Mouse (Mus musculus) G1E-ER4 (cell line): ENCODE data around the gene Prkar1b. TPM values are rescaled to one million over a fixed set of nuclear protein-coding genes. Genes with fewer than 3 reads are reported as not detected.

Source experiments
- GATA1 ChIP-seq: IDR thresholded peaks from one replicate; pipeline ENCODE4 v1.8.0; 2012; ENCODE audit warnings: low read length, inconsistent platforms
- polyA plus RNA-seq: library from polyadenylated mRNA; stranded (reverse); fragments of >175 nt; gene quantifications from 2 replicates; pipeline ENCODE4 v1.2.3, GENCODE M21; 2012

Gene Prkar1b
- polyA plus RNA-seq, 1 experiment = not detected

- no peak for TF ChIP-seq GATA1
These were observed 156.3 kb downstream of the Prkar1b start for GRCm38 (mm10) chr5:138993371-138994107.

DNA sequence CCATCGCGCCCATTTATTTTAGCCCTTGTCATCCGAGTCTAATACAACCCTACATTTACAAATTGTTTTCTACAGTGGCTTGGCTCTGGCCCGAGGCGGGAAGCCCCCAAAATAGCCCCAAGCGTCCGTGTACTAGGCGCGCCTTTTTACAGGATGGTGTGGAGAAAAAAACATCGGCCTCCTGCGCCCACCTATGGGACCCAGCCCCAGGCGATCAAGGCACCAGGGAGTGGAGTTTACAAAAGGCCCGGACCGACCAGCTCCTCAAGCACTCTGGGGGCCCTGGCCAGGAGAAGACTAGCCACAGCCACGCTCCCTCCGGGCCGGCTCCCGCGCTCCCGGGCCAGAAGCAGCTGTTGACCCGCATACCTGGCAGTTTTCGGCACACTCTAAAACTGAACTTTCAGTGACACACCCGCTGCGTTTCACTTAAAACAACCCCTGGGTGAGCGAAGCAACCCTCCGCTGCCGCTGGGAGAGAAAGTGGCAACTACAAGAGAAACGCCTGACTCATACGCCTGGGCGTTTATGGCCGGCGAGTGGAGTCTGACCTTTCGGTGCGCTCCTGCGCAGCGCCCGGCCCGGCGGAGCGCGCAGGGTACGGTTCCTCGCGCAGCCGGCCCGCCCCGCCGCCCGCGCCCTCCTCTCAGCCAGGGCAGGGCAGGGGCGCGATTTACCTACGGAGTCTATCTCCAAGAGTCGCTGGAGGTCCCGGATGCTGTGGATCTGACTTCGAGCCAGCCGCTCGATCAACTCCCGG is 157.0 kb downstream of the Prkar1b start:
- no peak for TF ChIP-seq GATA1

GRCm38 (mm10) chr5:138991734-138992133 is 158.1 kb downstream of the Prkar1b start:
- TF ChIP-seq GATA1 = no peak

DNA sequence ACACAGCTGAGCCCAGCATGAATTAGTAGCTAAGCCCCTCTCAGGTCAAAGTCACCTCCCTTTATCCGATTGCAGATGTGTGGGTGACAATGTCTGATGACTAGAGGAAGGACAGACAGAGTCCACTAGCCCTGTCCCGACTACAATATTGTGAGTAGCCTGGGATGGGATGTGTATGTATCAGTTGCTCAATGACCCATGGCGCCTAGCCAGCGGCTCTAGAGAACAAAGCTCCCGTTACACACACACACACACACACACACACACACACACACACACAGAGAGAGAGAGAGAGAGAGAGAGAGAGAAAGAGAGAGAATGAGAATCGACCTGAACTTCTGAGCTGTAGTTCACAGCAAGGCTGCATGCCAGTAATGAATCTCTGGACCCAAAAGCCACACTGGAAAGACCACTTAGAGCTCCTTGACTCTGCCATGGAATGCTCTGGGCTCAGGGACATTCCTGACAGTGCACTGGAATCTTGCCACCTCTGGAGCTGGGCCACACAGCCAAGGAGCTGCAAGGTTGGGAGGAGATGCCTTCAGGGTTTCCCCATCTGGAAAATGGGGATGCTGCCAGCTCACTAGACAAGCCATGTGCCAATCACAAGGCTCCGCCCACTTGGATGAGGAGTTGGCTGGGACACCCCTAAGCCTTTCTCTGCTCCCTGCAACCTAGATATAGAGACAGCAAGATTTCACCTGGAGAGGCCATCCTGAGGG is 159.0 kb downstream of the Prkar1b start:
- TF ChIP-seq GATA1 = no peak

DNA sequence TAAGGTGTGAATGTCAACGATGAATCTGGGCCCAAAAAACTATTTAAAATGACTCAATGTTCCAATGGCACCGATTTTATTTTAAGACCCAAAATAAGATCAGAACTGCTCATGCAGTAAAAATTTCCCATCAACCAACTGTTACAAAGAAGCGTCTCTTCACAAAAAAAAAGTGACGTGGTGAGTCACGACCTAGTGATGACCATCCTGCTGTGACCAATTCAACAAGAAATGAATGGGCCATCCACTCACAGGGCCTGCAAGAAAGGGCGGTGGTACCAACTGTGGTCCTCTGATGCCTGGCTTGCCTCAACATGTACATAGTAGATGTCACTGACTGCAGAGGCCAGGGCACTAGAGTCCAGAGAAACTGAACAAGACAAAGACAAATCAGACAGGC is 160.2 kb downstream of the Prkar1b start:
- no peak for TF ChIP-seq GATA1

GRCm38 (mm10) chr5:138988764-138989163 is 161.0 kb downstream of the Prkar1b start:
- TF ChIP-seq GATA1 = no peak

- no peak for TF ChIP-seq GATA1
These were observed 161.8 kb downstream of the Prkar1b start for GRCm38 (mm10) chr5:138987994-138988393.

DNA sequence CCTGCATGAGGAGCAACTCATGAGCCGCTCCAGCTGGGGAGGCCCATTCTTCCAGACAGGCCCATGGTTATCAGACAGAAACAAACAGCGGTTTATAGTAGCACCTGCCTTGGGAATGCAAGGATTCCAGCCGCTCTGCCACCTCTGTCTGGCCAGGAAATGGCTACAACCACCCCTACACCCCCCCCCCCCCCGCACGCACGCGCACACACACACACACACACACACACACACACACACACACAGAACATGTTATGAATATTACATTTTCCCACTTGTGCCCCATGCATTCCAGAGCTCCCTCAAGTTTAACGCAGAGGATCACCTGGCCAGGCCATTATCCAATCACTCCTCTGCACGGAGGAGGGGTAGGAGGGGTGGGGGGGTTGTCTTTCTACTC is 167.9 kb downstream of the Prkar1b start:
- no peak for TF ChIP-seq GATA1

GRCm38 (mm10) chr5:138980608-138981007 is 169.2 kb downstream of the Prkar1b start:
- no peak for TF ChIP-seq GATA1

DNA sequence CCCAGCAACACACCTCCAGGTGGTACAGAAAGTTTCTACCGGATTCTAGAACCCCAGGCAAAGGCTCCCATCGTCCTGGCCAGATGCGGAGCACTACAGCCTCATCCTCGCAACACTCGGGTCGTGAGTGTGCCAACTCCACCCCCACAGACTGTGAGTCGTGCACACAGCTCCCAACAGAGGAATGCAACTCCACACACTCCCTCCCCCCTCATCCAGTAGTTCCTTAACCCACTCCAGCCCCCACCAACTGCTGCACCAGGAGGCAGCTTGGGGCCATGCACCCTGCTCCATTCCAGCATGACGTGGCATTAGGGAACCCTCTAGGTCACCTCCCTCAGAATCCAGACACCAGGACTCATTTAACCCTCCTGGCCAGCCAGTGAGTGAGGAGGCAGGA is 170.0 kb downstream of the Prkar1b start:
- TF ChIP-seq GATA1 = no peak

GRCm38 (mm10) chr5:138977759-138978158 is 172.0 kb downstream of the Prkar1b start:
- TF ChIP-seq GATA1 = no peak

DNA sequence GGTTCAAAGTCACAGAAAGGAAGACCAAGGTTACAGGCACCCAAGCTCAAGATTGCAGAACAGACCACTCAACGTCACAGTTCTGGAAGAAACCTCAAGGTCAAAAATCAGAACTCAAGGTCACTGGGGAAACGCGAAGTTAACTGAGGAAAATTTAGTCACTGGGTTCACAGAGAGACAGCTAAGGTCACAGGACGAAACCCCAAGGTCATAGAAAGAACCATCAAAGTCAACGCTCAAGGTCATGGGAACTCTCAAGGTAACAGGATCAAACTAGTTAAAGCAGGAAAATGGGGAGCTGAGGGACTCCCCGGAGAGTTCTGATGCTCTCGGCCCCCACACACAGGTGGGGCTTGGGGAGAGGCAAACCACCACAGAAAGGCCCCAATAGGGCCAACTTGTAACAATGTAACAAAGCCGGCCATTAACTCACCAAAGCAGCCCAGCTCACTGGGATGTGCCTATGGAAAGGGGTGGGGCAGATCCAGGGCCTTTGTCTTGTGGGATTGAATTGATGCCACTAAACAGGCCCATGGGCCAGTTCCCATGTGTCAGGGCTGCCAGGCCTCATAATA is 174.8 kb downstream of the Prkar1b start:
- TF ChIP-seq GATA1 = no peak

DNA sequence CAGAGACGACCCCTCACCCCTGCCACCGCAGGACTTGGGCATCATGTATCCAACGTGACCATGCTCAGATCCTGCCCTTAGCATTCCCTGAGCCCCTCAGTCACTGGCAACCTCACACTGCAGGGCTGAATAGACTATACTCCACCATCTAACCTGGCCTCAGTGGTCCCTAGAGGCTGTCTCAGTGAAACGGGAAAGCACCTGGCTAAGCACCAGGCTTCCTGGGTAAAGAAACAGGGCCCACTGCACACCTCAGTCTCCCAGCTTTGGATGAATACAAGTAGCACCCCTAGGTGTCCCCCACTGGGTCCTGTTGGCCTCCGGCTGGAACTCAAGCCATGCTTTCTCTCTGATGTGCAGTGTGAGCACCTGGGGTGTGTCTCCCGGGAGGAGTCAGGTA is 176.3 kb downstream of the Prkar1b start:
- TF ChIP-seq GATA1 = no peak

DNA sequence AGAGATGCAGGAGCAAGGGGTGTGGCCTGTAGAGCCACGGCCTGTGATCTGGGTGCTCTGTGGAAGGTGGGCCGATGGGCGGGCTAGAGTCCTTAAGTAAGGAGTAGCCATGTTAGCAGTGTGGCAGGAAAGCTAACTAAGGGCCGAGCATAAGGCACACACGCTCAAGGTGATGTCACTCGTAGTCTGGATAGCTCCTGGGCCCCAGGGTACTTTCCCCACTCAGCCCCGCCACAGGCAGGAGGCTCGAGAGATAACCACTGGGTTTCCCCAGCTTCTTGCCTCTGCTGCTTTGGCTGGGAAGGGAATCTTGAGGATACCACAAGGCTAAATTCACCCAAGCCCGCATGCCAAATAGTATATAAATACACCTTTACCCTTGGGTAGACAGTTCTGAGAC is 178.4 kb downstream of the Prkar1b start:
- TF ChIP-seq GATA1 = no peak

DNA sequence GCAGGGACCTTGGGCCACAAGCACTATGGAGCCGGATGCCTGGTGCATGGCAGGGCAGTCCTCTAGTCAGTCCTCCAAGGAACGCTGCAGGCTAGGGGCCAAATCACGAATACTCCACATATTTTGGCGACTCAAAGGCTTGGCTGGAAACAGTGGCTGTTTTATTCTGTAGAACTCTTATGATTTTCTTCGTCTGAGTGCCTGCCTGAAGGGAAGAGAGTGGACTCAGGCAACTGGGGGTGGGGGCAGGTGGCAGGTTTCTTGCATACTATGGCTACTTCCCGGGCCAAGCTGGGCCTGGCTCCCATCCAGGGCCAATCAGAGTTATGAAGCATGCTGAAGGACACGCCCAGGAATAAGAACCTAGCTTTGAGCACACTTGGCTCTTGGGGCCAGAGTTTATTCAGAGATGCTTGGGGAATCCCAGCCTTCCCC is 179.7 kb downstream of the Prkar1b start:
- no peak for TF ChIP-seq GATA1

Other genes with a start within 250 kb of the Prkar1b start
- not detected in 2 replicates for gene Pdgfa, start 152.6 kb downstream of the Prkar1b start, polyA plus RNA-seq
- 56.6 and 85.8 TPM in 2 replicates for gene Dnaaf5, start 222 bp upstream of the Prkar1b start, polyA plus RNA-seq
- gene Sun1, start 50.6 kb upstream of the Prkar1b start, polyA plus RNA-seq = 14.2 and 19.4 TPM in 2 replicates
- gene Get4, start 102.3 kb upstream of the Prkar1b start, polyA plus RNA-seq = 84.1 and 121 TPM in 2 replicates
- 0.03 and 0.06 TPM in 2 replicates for gene Adap1, start 175.6 kb upstream of the Prkar1b start, polyA plus RNA-seq
- 57.2 and 76.6 TPM in 2 replicates for gene Cox19, start 201.4 kb upstream of the Prkar1b start, polyA plus RNA-seq
- gene Cyp2w1, start 202.6 kb upstream of the Prkar1b start, polyA plus RNA-seq = not detected in 2 replicates
- gene Gpr146, start 227.7 kb upstream of the Prkar1b start, polyA plus RNA-seq = 15.4 and 15.9 TPM in 2 replicates